Comparison of ENCODE assay signal across 8 mouse cellular contexts in the genomic region with DNA sequence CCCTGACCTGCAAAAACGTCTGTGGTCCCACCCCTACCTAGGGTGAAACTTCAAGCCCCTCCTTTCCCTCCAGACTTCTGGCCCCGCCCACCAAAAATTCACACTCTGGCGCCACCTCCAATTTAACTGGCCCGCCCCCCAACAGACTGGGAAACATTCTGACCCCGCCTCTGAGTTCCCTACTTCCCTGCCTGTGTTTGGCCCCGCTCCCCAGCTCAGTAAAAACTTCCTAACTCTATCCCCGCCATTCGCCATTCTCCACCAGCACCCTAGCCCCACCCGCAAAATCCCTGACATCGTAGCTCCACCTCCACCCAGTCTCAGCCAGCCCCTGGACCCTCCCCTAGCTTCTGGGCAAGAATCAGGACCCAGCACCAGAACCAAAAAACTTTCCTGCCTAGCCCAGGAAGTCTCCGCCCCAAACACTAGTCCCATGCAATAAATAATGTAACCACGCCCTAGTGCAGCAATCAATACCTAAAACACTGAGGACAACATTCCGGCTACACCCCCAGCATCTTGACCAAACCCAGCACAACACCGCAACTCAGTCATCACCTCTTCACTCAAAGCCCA. TPM values are rescaled to one million over a fixed set of nuclear protein-coding genes. Genes with fewer than 3 reads are reported as not detected.
A peak's percentile ranks its signal among the peaks of the same experiment; 100 is the strongest.
DNase-seq lines count a peak whose midpoint lies in the region; ATAC-seq lines count a peak whose summit lies in the region.

No protein-coding gene starts in this region.

- ATAC-seq in embryonic facial prominence, embryonic 11.5 days (replicated peaks; ENCODE audit: insufficient number of reproducible peaks, low FRiP score, low TSS enrichment, low read depth): peak; percentile 66
- peak; percentile 40 for ATAC-seq in granulocyte monocyte progenitor cell, adult 5-6 weeks (replicated peaks; ENCODE audit: poor library complexity, severe bottlenecking)
- ATAC-seq in liver, embryonic 12.5 days: peak; percentile 46
- ATAC-seq in monocyte, adult 5-6 weeks (replicated peaks; ENCODE audit: insufficient number of reproducible peaks, low FRiP score, low TSS enrichment, poor library complexity, severe bottlenecking): peak; percentile 27
- peak; percentile 68 for ATAC-seq in stomach, embryonic 16.5 days (ENCODE audit: insufficient read depth, low FRiP score)

- H3K4me3 ChIP-seq in embryonic facial prominence, embryonic 11.5 days (ENCODE audit: low read depth, low read length): peak overlapping the region; percentile 53
- peak overlapping the region; percentile 79 for H3K4me3 ChIP-seq in liver, embryonic 12.5 days
- H3K4me3 ChIP-seq in stomach, embryonic 16.5 days (replicated peaks; ENCODE audit: low read length): peak overlapping the region; percentile 80

- WGBS in embryonic facial prominence, embryonic 11.5 days: 2% methylated on average over 14 of the region's 14 CpGs
- 3% methylated on average over 14 of the region's 14 CpGs for WGBS in liver, embryonic 12.5 days (ENCODE audit: insufficient replicate concordance)
- WGBS in stomach, embryonic 16.5 days: 2% methylated on average over 14 of the region's 14 CpGs

- H3K36me3 ChIP-seq in embryonic facial prominence, embryonic 11.5 days (replicated peaks; ENCODE audit: control insufficient read depth, insufficient read depth, low read depth, low read length): peaks cover 7% of the 10 kb centered on the region; the same call in 1 of the 2 replicates
- H3K36me3 ChIP-seq in liver, embryonic 12.5 days: peaks cover 39% of the 10 kb centered on the region
- peaks cover 12% of the 10 kb centered on the region for H3K36me3 ChIP-seq in stomach, embryonic 16.5 days (ENCODE audit: control insufficient read depth, insufficient read depth, low read length)

- 0 out of 2 replicates have a peak overlapping the region, but pooled peaks have one; percentile 13 for H3K27ac ChIP-seq in embryonic facial prominence, embryonic 11.5 days (replicated peaks; ENCODE audit: low read depth, low read length)
- peak overlapping the region; percentile 96 for H3K27ac ChIP-seq in liver, embryonic 12.5 days
- H3K27ac ChIP-seq in stomach, embryonic 16.5 days (ENCODE audit: low read length): peak overlapping the region; percentile 92

- H3K9me3 ChIP-seq in embryonic facial prominence, embryonic 11.5 days (replicated peaks; ENCODE audit: control insufficient read depth, low read length): no peaks in the 10 kb centered on the region
- no peaks in the 10 kb centered on the region for H3K9me3 ChIP-seq in liver, embryonic 12.5 days (replicated peaks)
- no peaks in the 10 kb centered on the region for H3K9me3 ChIP-seq in stomach, embryonic 16.5 days (replicated peaks; ENCODE audit: control insufficient read depth, low read length)

- no peaks in the 10 kb centered on the region for H3K4me1 ChIP-seq in embryonic facial prominence, embryonic 11.5 days (ENCODE audit: control insufficient read depth, insufficient read depth, low read length)
- peaks cover 35% of the 10 kb centered on the region for H3K4me1 ChIP-seq in liver, embryonic 12.5 days
- H3K4me1 ChIP-seq in stomach, embryonic 16.5 days (ENCODE audit: control insufficient read depth, insufficient read depth, low read length): peaks cover 7% of the 10 kb centered on the region; the same call in 1 of the 2 replicates

- H3K9ac ChIP-seq in embryonic facial prominence, embryonic 11.5 days (replicated peaks; ENCODE audit: low read length): peak overlapping the region; percentile 28
- H3K9ac ChIP-seq in liver, embryonic 12.5 days: peak overlapping the region; percentile 48
- H3K9ac ChIP-seq in stomach, embryonic 16.5 days (ENCODE audit: low read length): peak overlapping the region; percentile 62; the same call in 1 of the 2 replicates

- DNase-seq in A20 (ENCODE audit: low read depth, low spot score): peak; percentile 82
- DNase-seq in adrenal gland, postnatal 10 days: peak; percentile 73
- peak; percentile 60 for DNase-seq in embryonic facial prominence, embryonic 11.5 days (ENCODE audit: low spot score)
- peak; percentile 90 for DNase-seq in kidney, adult 11 months

- no peaks in the 10 kb centered on the region for H3K27me3 ChIP-seq in embryonic facial prominence, embryonic 11.5 days (ENCODE audit: control insufficient read depth, insufficient read depth, low read length)
- no peaks in the 10 kb centered on the region for H3K27me3 ChIP-seq in liver, embryonic 12.5 days (replicated peaks)
- no peaks in the 10 kb centered on the region for H3K27me3 ChIP-seq in stomach, embryonic 16.5 days (ENCODE audit: control insufficient read depth, insufficient read depth, low read length)

- H3K4me2 ChIP-seq in embryonic facial prominence, embryonic 11.5 days (ENCODE audit: low read depth, low read length): peak overlapping the region; percentile 55
- H3K4me2 ChIP-seq in liver, embryonic 12.5 days: peak overlapping the region; percentile 90
- peak overlapping the region; percentile 56 for H3K4me2 ChIP-seq in stomach, embryonic 16.5 days (ENCODE audit: low read depth, low read length)

RNA-seq across cellular contexts. Expression of gene Ccdc9, which starts 1.1 kb away (rescaled TPM):
- 10 to 100 TPM; 54.7 to 67.5 TPM for total RNA-seq in adrenal gland, postnatal 10 days (2021)
- polyA plus RNA-seq in embryonic facial prominence, embryonic 11.5 days (2014; fragmentation: Nextera tagmentation; extraction: Ambion mirVana): 16.2 and 16.7 TPM in 2 replicates
- total RNA-seq in granulocyte monocyte progenitor cell, adult 5-6 weeks (2014; fragmentation: Nextera tagmentation): 31.7 and 50.9 TPM in 2 replicates
- 54.0 and 62.0 TPM in 2 replicates for total RNA-seq in granulocyte monocyte progenitor cell, adult 5-6 weeks (2017)
- polyA plus RNA-seq in liver, embryonic 12.5 days (2016; fragmentation: Nextera tagmentation; extraction: Ambion mirVana): 29.7 and 30.0 TPM in 2 replicates
- total RNA-seq in monocyte, adult 5-6 weeks (2017): 231 to 284 TPM (median 256 TPM) in 3 replicates
- 16.7 and 18.8 TPM in 2 replicates for polyA plus RNA-seq in stomach, embryonic 16.5 days (2015; fragmentation: Nextera tagmentation; extraction: Ambion mirVana)

RNA-seq across cellular contexts. Expression of gene Inafm1, which starts 12.1 kb away (rescaled TPM):
- 10 to 100 TPM; 20.4 to 24.2 TPM for total RNA-seq in adrenal gland, postnatal 10 days (2021)
- 9.3 TPM in 2 replicates for polyA plus RNA-seq in embryonic facial prominence, embryonic 11.5 days (2014; fragmentation: Nextera tagmentation; extraction: Ambion mirVana)
- total RNA-seq in granulocyte monocyte progenitor cell, adult 5-6 weeks (2014; fragmentation: Nextera tagmentation): 13.6 and 14.6 TPM in 2 replicates
- total RNA-seq in granulocyte monocyte progenitor cell, adult 5-6 weeks (2017): 3.2 and 3.3 TPM in 2 replicates
- 8.6 and 8.8 TPM in 2 replicates for polyA plus RNA-seq in liver, embryonic 12.5 days (2016; fragmentation: Nextera tagmentation; extraction: Ambion mirVana)
- 9.4 to 16.4 TPM (median 12.3 TPM) in 3 replicates for total RNA-seq in monocyte, adult 5-6 weeks (2017)
- polyA plus RNA-seq in stomach, embryonic 16.5 days (2015; fragmentation: Nextera tagmentation; extraction: Ambion mirVana): 11.8 and 12.8 TPM in 2 replicates

RNA-seq across cellular contexts. Expression of gene Bbc3, which starts 22.7 kb away (rescaled TPM):
- 10 to 100 TPM in 1 of 2 experiments, 1 to 10 TPM in 1; 7.9 to 13.9 TPM for total RNA-seq in adrenal gland, postnatal 10 days (2021)
- 4.6 and 5.9 TPM in 2 replicates for polyA plus RNA-seq in embryonic facial prominence, embryonic 11.5 days (2014; fragmentation: Nextera tagmentation; extraction: Ambion mirVana)
- total RNA-seq in granulocyte monocyte progenitor cell, adult 5-6 weeks (2014; fragmentation: Nextera tagmentation): 0.53 and 1.1 TPM in 2 replicates
- total RNA-seq in granulocyte monocyte progenitor cell, adult 5-6 weeks (2017): 1.3 and 2.2 TPM in 2 replicates
- 5.9 and 7.6 TPM in 2 replicates for polyA plus RNA-seq in liver, embryonic 12.5 days (2016; fragmentation: Nextera tagmentation; extraction: Ambion mirVana)
- 26.4 to 30.9 TPM (median 30.1 TPM) in 3 replicates for total RNA-seq in monocyte, adult 5-6 weeks (2017)
- 3.7 and 4.1 TPM in 2 replicates for polyA plus RNA-seq in stomach, embryonic 16.5 days (2015; fragmentation: Nextera tagmentation; extraction: Ambion mirVana)

RNA-seq across cellular contexts. Expression of gene C5ar1, which starts 26.2 kb away (rescaled TPM):
- total RNA-seq in adrenal gland, postnatal 10 days (2021): 1 to 10 TPM; 2.7 to 3.9 TPM
- 0.71 and 1.00 TPM in 2 replicates for polyA plus RNA-seq in embryonic facial prominence, embryonic 11.5 days (2014; fragmentation: Nextera tagmentation; extraction: Ambion mirVana)
- 0.21 TPM in 1 of 2 replicates, not detected in the other for total RNA-seq in granulocyte monocyte progenitor cell, adult 5-6 weeks (2014; fragmentation: Nextera tagmentation)
- 0.67 and 1.1 TPM in 2 replicates for total RNA-seq in granulocyte monocyte progenitor cell, adult 5-6 weeks (2017)
- 1.7 and 2.1 TPM in 2 replicates for polyA plus RNA-seq in liver, embryonic 12.5 days (2016; fragmentation: Nextera tagmentation; extraction: Ambion mirVana)
- total RNA-seq in monocyte, adult 5-6 weeks (2017): 11.2 to 17.0 TPM (median 13.7 TPM) in 3 replicates
- 4.6 and 4.8 TPM in 2 replicates for polyA plus RNA-seq in stomach, embryonic 16.5 days (2015; fragmentation: Nextera tagmentation; extraction: Ambion mirVana)

RNA-seq across cellular contexts. Expression of gene C5ar2, which starts 41.6 kb away (rescaled TPM):
- under 1 TPM; 0.36 to 0.67 TPM for total RNA-seq in adrenal gland, postnatal 10 days (2021)
- polyA plus RNA-seq in embryonic facial prominence, embryonic 11.5 days (2014; fragmentation: Nextera tagmentation; extraction: Ambion mirVana): 0.14 TPM in 1 of 2 replicates, not detected in the other
- 0.15 TPM in 1 of 2 replicates, not detected in the other for total RNA-seq in granulocyte monocyte progenitor cell, adult 5-6 weeks (2014; fragmentation: Nextera tagmentation)
- 0.13 and 0.93 TPM in 2 replicates for total RNA-seq in granulocyte monocyte progenitor cell, adult 5-6 weeks (2017)
- polyA plus RNA-seq in liver, embryonic 12.5 days (2016; fragmentation: Nextera tagmentation; extraction: Ambion mirVana): 1.6 and 1.7 TPM in 2 replicates
- total RNA-seq in monocyte, adult 5-6 weeks (2017): 2.9 to 8.0 TPM (median 7.0 TPM) in 3 replicates
- polyA plus RNA-seq in stomach, embryonic 16.5 days (2015; fragmentation: Nextera tagmentation; extraction: Ambion mirVana): 0.21 and 0.30 TPM in 2 replicates

Comparison
In these comparisons a context has a peak if more than half of its experiments do, and no peak if none do; other contexts are left out.
1. Peak in every context shown above with its lines: DNase-seq, ATAC-seq, H3K4me3 ChIP-seq and H3K27ac ChIP-seq.
2. H3K27ac ChIP-seq: peak in every context shown above with its lines; median percentile 96 in liver, embryonic 12.5 days; 92 in stomach, embryonic 16.5 days; 13 in embryonic facial prominence, embryonic 11.5 days.